Mouse (Mus musculus) forebrain, embryonic 11.5 days (tissue): ENCODE measurements around the gene Oxtr. TPM values are rescaled to one million over a fixed set of nuclear protein-coding genes. Genes with fewer than 3 reads are reported as not detected.

Experiments used
- ATAC-seq: fragments of 200-750 bp; cut with Nextera tagmentation; replicated peaks from 2 replicates; pipeline ENCODE4 v1.8.0; 2017; ENCODE audit warnings: moderate TSS enrichment; ENCODE audit not compliant: low FRiP score
- DNase-seq: peaks from one replicate; pipeline ENCODE4 v3.0.0-alpha.2; 2017; ENCODE audit warnings: low spot score
- H3K27ac ChIP-seq: fragments of 300-500 bp; sonication (generic); 2 replicates; pipeline ENCODE4 v1.5.1; 2014; ENCODE audit warnings: low read depth, low read length
- H3K27me3 ChIP-seq: fragments of 300-500 bp; sonication (generic); 2 replicates; pipeline ENCODE4 v1.6.1; 2014; ENCODE audit warnings: mild to moderate bottlenecking, low read length, mixed read lengths; ENCODE audit not compliant: control insufficient read depth, insufficient read depth
- H3K36me3 ChIP-seq: fragments of 300-500 bp; sonication (generic); 2 replicates; pipeline ENCODE4 v1.6.1; 2014; ENCODE audit warnings: mild to moderate bottlenecking, low read length, moderate library complexity, mixed read lengths; ENCODE audit not compliant: control insufficient read depth, insufficient read depth
- H3K4me1 ChIP-seq: fragments of 300-500 bp; sonication (generic); replicated peaks from 2 replicates; pipeline ENCODE4 v1.6.1; 2014; ENCODE audit warnings: low read length, mixed read lengths; ENCODE audit not compliant: control insufficient read depth, insufficient read depth
- H3K4me2 ChIP-seq: fragments of 300-500 bp; sonication (generic); 2 replicates; pipeline ENCODE4 v1.6.1; 2014; ENCODE audit warnings: low read depth, mild to moderate bottlenecking, low read length, moderate library complexity, mixed read lengths; ENCODE audit not compliant: severe bottlenecking
- H3K4me3 ChIP-seq: fragments of 300-500 bp; sonication (generic); 2 replicates; pipeline ENCODE4 v1.5.1; 2014; ENCODE audit warnings: low read depth, low read length
- H3K9ac ChIP-seq: fragments of 300-500 bp; sonication (generic); 2 replicates; pipeline ENCODE4 v1.6.1; 2014; ENCODE audit warnings: low read length
- H3K9me3 ChIP-seq: fragments of 300-500 bp; sonication (generic); 2 replicates; pipeline ENCODE4 v1.6.1; 2016; ENCODE audit warnings: low read length, mixed read lengths; ENCODE audit not compliant: control insufficient read depth
- WGBS: fragments of 180-500 bp; shearing (Covaris S2); extraction: QIAGEN DNeasy Blood & Tissue Kit; methylation state at CpG from one replicate; pipeline ENCODE4 v1.1.7; 2014; 5-methylcytosine and 5-hydroxymethylcytosine counted together
- polyA plus RNA-seq: library from polyadenylated mRNA; unstranded; fragments of >200 nt; fragmentation: Nextera tagmentation; extraction: Ambion mirVana; gene quantifications from 2 replicates; pipeline ENCODE4 v1.2.1, GENCODE M21; 2014

Gene Oxtr
- polyA plus RNA-seq, 1 experiment from 2014 or later: 0.12 TPM

DNA sequence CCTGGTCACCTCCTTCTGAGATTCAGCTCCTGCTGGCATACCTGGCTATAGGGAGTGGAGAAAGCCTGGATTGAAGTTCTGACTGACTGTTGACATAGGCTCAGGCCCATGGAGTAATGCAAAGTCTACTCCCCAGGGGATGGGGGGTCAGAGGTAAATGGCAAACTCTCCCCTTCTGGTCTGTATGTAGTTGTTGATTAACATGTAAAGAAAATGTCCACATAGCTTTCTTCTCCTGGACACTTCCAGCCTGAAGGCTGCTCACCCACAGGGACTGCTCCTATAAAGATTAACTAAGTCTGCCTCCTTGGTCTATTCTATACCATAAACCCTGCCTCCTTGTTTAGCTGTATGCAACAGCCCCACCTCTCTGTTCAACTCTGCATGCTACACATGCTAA, 23.7 kb downstream of the Oxtr start:
- ATAC-seq: no peak
- H3K27ac ChIP-seq: no peak overlapping the region

GRCm38 (mm10) chr6:112465441-112465840, 24.3 kb downstream of the Oxtr start:
- no peak overlapping the region for H3K9ac ChIP-seq
- no peak overlapping the region for H3K27ac ChIP-seq
- no peaks in the 10 kb centered on the region for H3K4me1 ChIP-seq
- no peaks in the 10 kb centered on the region for H3K36me3 ChIP-seq
- no peaks in the 10 kb centered on the region for H3K27me3 ChIP-seq
- no peaks in the 10 kb centered on the region for H3K9me3 ChIP-seq
- DNase-seq: no peak
- H3K4me2 ChIP-seq: no peak overlapping the region
- no peak for ATAC-seq
- H3K4me3 ChIP-seq: no peak overlapping the region
- 85% methylated on average over 3 of the region's 3 CpGs for WGBS

More for the DNA sequence above, 23.7 kb downstream of the Oxtr start:
- Histone ChIP-seq H3K4me2 (no peak overlapping the region), H3K36me3 (no peaks in the 10 kb centered on the region), H3K4me1 (no peaks in the 10 kb centered on the region), H3K9ac (no peak overlapping the region), H3K9me3 (no peaks in the 10 kb centered on the region), H3K27me3 (no peaks in the 10 kb centered on the region), H3K4me3 (no peak overlapping the region)
- DNase-seq: no peak

DNA sequence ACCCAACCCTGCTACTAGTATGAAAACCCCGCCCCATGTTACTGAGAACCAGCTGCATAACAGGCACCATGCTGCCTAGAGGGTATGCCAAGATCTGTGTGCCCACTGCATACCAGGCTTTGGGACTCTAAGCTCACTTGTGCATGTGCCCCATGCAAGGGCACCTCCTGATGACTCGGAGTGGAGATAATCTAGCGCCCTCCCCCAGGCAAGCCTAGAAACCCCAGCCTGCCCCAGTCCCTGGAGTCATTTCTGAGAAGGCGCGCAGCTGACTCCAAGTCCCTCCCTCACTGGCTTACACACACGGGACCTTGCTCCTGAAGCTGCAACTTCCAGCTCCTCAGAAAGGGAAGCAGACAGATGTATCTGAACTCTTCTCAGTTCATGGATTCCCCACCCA, 26.4 kb downstream of the Oxtr start:
- no peaks in the 10 kb centered on the region for H3K4me1 ChIP-seq
- DNase-seq (no peak), ATAC-seq (no peak)
- H3K9me3 ChIP-seq: no peaks in the 10 kb centered on the region
- no peaks in the 10 kb centered on the region for H3K27me3 ChIP-seq
- H3K36me3 ChIP-seq: no peaks in the 10 kb centered on the region
- WGBS: 91% methylated on average over 6 of the region's 6 CpGs
- no peak overlapping the region for H3K4me3 ChIP-seq
- no peak overlapping the region for H3K27ac ChIP-seq
- H3K9ac ChIP-seq: no peak overlapping the region
- H3K4me2 ChIP-seq: no peak overlapping the region

DNA sequence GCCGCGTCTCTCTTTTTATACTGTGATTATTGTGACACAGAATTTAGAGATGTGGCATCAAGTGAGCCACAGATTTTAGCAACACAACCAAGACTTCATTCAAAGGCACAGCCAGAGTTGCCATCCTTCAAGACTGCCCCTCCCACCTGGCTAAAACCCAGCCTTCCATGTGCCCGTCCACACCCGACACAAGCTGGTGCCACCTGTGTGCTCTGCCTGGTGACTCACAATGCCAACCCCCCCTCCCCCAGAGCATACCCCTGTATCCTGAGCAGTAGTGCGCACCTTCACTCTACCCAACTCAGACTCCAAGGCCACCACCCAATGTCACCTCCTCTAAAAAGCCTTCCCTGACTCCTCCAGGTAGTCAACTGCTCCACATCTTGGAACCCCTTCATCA, 28.3 kb downstream of the Oxtr start:
- H3K4me2 ChIP-seq: no peak overlapping the region
- H3K36me3 ChIP-seq: no peaks in the 10 kb centered on the region
- ATAC-seq: no peak
- H3K9me3 ChIP-seq: no peaks in the 10 kb centered on the region
- WGBS: 89% methylated on average over 5 of the region's 5 CpGs
- no peak overlapping the region for H3K9ac ChIP-seq
- H3K27me3 ChIP-seq: no peaks in the 10 kb centered on the region
- no peak for DNase-seq
- no peak overlapping the region for H3K27ac ChIP-seq
- no peak overlapping the region for H3K4me3 ChIP-seq
- no peaks in the 10 kb centered on the region for H3K4me1 ChIP-seq

DNA sequence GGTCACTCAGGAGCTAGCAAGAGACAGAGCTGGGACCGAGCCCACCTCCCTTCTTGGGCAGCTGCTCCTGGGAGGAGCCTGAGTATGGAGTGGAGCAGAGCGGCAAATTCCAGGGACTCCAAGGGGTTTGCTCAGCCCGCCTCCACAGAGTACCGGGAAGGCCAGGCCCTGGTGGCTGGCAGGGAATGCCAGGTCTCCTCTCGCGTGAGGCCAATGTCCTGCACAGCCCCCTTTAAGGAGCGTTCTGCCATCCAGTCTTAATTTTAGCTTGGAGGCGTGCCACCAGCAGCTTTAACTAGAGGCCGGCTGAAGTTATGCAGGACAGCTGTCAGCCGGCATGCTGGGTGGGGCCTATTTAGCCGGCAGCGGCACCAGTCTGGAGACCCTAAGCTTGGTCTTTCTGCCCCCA, 30.4 kb downstream of the Oxtr start, which contains the start of gene Cav3:
Cav3 (plus strand) TSS at position 165 of the 409 bp plus-strand sequence.
- H3K4me3 ChIP-seq: no peak within 1 kb of the TSS
- ATAC-seq (no peak), DNase-seq (no peak)
- WGBS: 85% methylated on average over 12 of the region's 12 CpGs
- no peaks in the 10 kb centered on the region for H3K27me3 ChIP-seq
- no peak within 1 kb of the TSS for H3K27ac ChIP-seq
- H3K9ac ChIP-seq: no peak within 1 kb of the TSS
- no peak within 1 kb of the TSS for H3K4me2 ChIP-seq
- H3K4me1 ChIP-seq: no peaks in the 10 kb centered on the region
- no peaks in the 10 kb centered on the region for H3K36me3 ChIP-seq
- no peaks in the 10 kb centered on the region for H3K9me3 ChIP-seq

- no peak for DNase-seq
- H3K27me3 ChIP-seq: no peaks in the 10 kb centered on the region
- H3K9me3 ChIP-seq: no peaks in the 10 kb centered on the region
- no peaks in the 10 kb centered on the region for H3K36me3 ChIP-seq
- WGBS: 83% methylated on average over 3 of the region's 3 CpGs
- no peak for ATAC-seq
- no peaks in the 10 kb centered on the region for H3K4me1 ChIP-seq
- H3K4me2 ChIP-seq: no peak overlapping the region
- no peak overlapping the region for H3K9ac ChIP-seq
- no peak overlapping the region for H3K27ac ChIP-seq
- H3K4me3 ChIP-seq: no peak overlapping the region
These were observed 44.1 kb downstream of the Oxtr start for GRCm38 (mm10) chr6:112445675-112446074.

DNA sequence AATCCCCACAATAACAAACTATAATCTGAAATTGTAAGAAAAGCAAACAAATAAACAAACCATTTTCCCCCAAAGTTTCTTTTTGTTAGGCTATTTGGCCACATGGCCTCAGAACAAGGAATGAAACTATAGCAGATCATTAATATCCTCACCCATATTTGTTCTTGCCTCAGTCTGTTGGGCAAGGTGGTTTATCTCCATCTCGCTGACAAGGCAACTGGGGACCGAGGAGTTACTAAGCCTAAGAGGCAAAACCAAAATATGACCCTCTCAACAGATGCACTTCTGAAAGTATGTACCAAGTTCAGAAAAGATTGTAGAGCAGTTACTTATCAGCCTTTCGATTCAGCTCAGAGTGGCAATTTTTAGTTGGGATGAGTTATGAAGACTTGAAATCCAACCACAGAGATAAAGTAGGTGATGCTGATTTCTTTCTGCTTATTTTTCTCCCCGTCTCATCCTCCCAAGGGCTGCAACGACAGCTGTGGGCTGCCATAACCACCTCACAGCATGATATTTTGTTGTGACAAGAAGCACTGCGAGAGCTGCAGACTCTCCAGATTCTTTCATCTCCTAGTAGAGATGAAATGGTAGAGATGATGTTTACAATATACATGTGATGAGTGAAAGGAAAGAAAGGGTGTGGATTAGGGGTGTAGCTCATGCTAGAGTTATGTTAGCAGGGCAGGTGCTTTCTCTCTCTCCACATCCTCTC, 63.6 kb downstream of the Oxtr start:
- Histone ChIP-seq H3K9ac (no peak overlapping the region), H3K4me2 (no peak overlapping the region), H3K4me1 (no peaks in the 10 kb centered on the region), H3K4me3 (no peak overlapping the region), H3K27ac (no peak overlapping the region), H3K27me3 (no peaks in the 10 kb centered on the region), H3K36me3 (no peaks in the 10 kb centered on the region), H3K9me3 (no peaks in the 10 kb centered on the region; the same call in 1 of the 2 replicates)
- ATAC-seq (no peak), DNase-seq (no peak)
- WGBS: 81% methylated on average over 6 of the region's 6 CpGs

DNA sequence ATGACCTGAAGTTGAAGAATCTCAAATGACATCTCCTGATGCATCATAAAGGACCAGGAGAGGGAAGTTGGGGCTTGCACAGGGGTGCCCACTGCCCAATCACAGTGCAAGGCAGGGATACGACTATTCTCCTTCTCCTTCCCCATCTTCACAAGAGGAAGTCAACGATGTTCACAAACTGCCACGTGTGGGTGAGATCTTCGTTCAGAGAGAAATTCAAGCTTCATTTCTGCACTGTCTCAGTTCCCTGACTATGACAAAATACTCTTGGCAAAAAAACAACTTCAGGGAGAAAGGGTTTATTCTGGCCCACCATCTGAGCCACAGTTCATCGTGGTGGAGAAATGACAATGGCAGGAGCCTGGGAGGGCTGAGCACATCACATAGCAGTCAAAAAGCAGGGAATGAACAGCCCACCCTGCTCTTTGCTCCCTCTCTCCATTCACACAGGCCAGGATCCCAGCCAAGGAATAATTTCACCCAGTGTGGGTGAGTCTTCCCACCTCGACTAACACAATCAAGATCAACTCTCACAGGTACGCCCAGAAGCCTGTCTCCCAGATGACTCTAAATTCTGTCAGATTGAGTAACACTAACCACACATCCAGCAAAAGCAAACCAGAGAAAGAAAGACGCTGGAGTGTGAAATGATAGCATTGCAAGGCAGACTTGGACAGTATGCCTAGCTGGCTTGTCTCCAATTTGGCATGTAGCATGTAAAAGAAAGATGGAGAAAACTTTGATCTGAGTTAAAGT, 65.8 kb downstream of the Oxtr start:
- H3K9me3 ChIP-seq: no peaks in the 10 kb centered on the region; the same call in 1 of the 2 replicates
- no peak overlapping the region for H3K27ac ChIP-seq
- no peak for ATAC-seq
- no peaks in the 10 kb centered on the region for H3K36me3 ChIP-seq
- no peaks in the 10 kb centered on the region for H3K27me3 ChIP-seq
- WGBS: 90% methylated on average over 8 of the region's 8 CpGs
- no peak for DNase-seq
- H3K4me1 ChIP-seq: no peaks in the 10 kb centered on the region
- H3K4me2 ChIP-seq: no peak overlapping the region
- H3K4me3 ChIP-seq: no peak overlapping the region
- H3K9ac ChIP-seq: no peak overlapping the region
